Mouse (Mus musculus): ENCODE results near the gene Zcchc10. TPM values are rescaled to one million over a fixed set of nuclear protein-coding genes. Genes with fewer than 3 reads are reported as not detected.
A peak's percentile ranks its signal among the peaks of the same experiment; 100 is the strongest.

Gene Zcchc10
- polyA plus RNA-seq, 1 experiment from 2014 or later = 31.4 TPM

DNA sequence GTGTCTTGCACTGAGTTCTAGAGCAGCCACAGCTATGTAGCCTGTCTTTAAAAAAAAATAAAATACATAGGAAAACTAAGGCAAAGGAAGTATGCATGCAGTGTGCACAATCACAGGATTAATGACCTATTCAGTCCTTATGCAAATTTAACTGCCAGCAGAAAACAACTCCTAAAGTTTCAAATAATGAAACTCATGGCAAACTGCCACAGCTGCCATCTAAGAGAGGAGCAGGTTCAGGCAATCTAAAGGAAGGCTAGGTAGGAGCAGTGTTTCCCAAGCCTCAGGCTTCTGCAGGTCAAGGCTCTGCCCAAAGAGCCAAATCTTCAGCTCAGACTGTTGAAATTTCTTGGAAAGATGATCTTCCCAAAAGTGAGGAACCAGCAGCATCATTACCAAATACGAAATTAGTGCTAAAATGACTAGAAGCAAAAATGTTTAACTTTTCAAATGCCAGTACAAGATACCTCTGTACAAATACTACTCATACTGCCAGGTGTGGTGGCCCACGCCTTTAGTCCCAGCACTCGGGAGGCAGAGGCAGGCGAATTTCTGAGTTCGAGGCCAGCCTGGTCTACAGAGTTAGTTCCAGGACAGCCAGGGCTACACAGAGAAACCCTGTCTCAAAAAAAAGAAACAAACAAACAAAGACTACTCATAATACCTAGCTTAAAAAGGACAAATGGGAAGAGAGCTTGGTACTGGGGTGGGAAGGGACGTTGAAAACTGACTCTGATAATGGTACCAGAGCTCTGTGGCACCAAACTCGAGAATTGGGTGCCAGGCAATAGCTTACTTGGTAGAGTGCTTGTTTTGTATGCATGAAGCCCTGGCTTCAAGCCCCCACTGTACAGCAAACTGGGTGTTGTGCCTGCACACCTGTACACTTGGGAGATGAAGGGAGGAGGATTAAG lies 26.3 kb upstream of the Zcchc10 start:
- Histone ChIP-seq H3K9me3 (replicated peaks; ENCODE audit: control insufficient read depth, low read length) (no peaks in the 10 kb centered on the region), H3K4me3 (ENCODE audit: low read depth, low read length) (peak overlapping the region; percentile 95; the same call in 1 of the 2 replicates), H3K27ac (replicated peaks; ENCODE audit: low read depth, low read length) (no peak overlapping the region), H3K9ac (replicated peaks; ENCODE audit: low read length) (no peak overlapping the region), H3K27me3 (ENCODE audit: control insufficient read depth, insufficient read depth, low read length) (no peaks in the 10 kb centered on the region), H3K4me2 (ENCODE audit: low read depth, low read length) (0 out of 2 replicates have a peak overlapping the region, but pooled peaks have one; percentile 36), H3K36me3 (replicated peaks; ENCODE audit: control insufficient read depth, insufficient read depth, low read depth, low read length) (no peaks in the 10 kb centered on the region; the same call in 1 of the 2 replicates), H3K4me1 (ENCODE audit: control insufficient read depth, insufficient read depth, low read length) (no peaks in the 10 kb centered on the region)
- ATAC-seq (replicated peaks; ENCODE audit: insufficient number of reproducible peaks, low FRiP score, low TSS enrichment, low read depth) = no peak
- DNase-seq (ENCODE audit: low spot score) = no peak
- WGBS = 86% methylated on average over 7 of the region's 7 CpGs

DNA sequence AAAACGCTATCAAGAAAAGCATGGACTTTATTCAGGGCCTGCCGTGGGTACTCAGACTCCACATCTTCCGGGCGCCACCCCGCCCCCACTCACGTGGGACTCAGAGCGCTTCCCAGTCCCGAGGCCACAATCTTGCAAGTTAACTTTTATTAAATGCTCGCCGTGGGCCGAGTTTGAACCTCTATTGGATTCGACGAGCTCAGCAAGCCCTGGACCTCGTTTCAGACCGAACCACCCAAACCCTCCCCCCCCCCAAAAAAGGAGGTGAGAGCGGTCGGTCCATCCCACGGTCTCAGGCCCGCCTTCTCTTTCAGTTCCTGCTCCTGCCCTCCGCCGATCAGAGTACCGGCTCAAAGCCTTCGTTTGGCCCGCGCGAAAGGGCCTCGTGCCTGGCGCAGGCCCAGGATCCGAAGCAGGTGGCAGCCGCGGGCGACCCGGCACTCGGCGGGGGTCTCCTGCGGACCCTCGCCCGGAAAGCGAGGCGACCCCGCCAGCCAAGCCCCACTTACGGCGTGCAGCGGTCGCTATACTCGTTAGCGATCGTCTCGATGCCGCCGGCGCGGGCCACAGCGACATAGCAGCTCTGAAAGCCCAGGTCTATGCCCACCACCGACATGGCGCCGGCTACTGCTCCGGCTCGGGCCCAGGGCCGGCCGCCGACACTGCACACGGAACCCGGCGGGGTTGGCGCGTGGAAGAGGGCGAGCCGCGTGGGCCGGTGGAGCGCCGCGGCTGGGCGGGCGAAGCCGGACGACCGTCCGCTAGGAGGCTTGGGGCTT lies 24.7 kb upstream of the Zcchc10 start:
- peak overlapping the region; percentile 95 for H3K4me3 ChIP-seq (ENCODE audit: low read depth, low read length)
- peak overlapping the region; percentile 36 for H3K4me2 ChIP-seq (ENCODE audit: low read depth, low read length)
- H3K9ac ChIP-seq (replicated peaks; ENCODE audit: low read length) = peak overlapping the region; percentile 95
- peak overlapping the region; percentile 92 for H3K27ac ChIP-seq (replicated peaks; ENCODE audit: low read depth, low read length)
- H3K9me3 ChIP-seq (replicated peaks; ENCODE audit: control insufficient read depth, low read length) = no peaks in the 10 kb centered on the region
- H3K4me1 ChIP-seq (ENCODE audit: control insufficient read depth, insufficient read depth, low read length) = no peaks in the 10 kb centered on the region
- DNase-seq (ENCODE audit: low spot score) = peak; percentile 65
- ATAC-seq (replicated peaks; ENCODE audit: insufficient number of reproducible peaks, low FRiP score, low TSS enrichment, low read depth) = peak; percentile 76; the same call in 1 of the 2 replicates
- H3K36me3 ChIP-seq (replicated peaks; ENCODE audit: control insufficient read depth, insufficient read depth, low read depth, low read length) = no peaks in the 10 kb centered on the region
- under 1% methylated on average over 70 of the region's 80 CpGs for WGBS
- no peaks in the 10 kb centered on the region for H3K27me3 ChIP-seq (ENCODE audit: control insufficient read depth, insufficient read depth, low read length)

DNA sequence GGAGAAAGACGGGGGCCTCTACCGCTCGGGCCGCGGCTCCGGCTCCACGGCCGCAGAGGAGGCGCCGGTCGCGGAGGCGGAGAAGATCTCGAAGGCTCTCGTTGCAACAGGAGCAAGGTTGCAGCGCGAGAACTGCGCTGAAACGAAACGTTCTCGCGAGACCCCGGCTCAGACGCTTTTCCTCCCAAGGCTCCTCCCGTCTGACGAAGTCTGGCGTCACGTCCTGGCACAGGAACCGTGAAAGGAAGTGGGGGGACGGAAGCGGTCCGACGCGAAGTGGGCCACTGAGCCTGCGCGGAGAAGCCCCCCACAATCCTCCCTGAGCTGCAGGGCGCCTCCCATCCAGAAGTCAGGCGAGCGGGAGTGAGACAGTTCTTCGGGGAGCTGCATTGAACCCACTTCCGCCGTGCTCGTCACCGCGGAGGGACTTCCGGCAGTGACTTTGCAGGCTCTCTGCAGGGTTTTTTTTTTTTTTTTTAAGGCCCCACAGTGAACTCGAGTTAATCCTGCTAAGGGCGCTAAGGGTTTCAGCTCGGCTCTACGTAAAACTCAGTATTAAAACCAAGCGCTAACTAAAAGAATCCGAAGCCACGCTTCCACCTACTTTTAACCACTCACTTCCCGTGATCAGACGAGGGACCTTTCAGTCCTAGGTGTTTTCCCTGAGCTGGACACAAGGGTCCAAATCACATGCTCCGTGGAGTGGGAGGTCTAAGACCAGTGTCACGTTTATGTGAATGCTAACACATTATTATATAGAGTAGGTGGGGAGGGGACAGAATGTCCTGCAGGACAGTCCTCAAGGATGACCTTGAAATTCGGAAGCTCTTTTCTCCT lies 23.9 kb upstream of the Zcchc10 start, which contains the start of gene Hspa4:
Hspa4 (minus strand) TSS at position 128 of the 837 bp plus-strand sequence.
- H3K27me3 ChIP-seq (ENCODE audit: control insufficient read depth, insufficient read depth, low read length) = no peaks in the 10 kb centered on the region
- peak within 1 kb of the TSS; percentile 95 for H3K4me3 ChIP-seq (ENCODE audit: low read depth, low read length)
- DNase-seq (ENCODE audit: low spot score) (peak; percentile 100), ATAC-seq (replicated peaks; ENCODE audit: insufficient number of reproducible peaks, low FRiP score, low TSS enrichment, low read depth) (peak; percentile 95)
- H3K27ac ChIP-seq (replicated peaks; ENCODE audit: low read depth, low read length) = peak within 1 kb of the TSS; percentile 92
- no peaks in the 10 kb centered on the region for H3K9me3 ChIP-seq (replicated peaks; ENCODE audit: control insufficient read depth, low read length)
- H3K4me1 ChIP-seq (ENCODE audit: control insufficient read depth, insufficient read depth, low read length) = no peaks in the 10 kb centered on the region
- H3K9ac ChIP-seq (replicated peaks; ENCODE audit: low read length) = peak within 1 kb of the TSS; percentile 95
- H3K36me3 ChIP-seq (replicated peaks; ENCODE audit: control insufficient read depth, insufficient read depth, low read depth, low read length) = no peaks in the 10 kb centered on the region
- peak within 1 kb of the TSS; percentile 54 for H3K4me2 ChIP-seq (ENCODE audit: low read depth, low read length)
- under 1% methylated on average over 57 of the region's 58 CpGs for WGBS

DNA sequence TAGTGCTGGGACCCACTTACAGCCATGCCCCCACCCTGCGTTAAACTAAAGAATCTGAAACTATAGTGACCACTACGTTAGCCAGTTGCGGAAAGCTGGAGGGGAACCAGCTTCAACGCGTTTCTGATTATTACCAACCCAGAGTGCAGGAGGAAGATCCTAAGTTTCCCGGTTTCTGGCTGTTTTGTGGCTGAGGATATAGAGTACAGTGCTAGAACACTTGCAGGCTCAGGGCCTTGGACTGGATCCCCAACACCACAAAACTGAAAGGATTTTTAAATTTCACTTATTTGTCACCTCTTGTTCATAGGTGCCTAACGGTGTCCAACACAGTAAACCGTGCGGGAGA lies 23.3 kb upstream of the Zcchc10 start:
- H3K27me3 ChIP-seq (ENCODE audit: control insufficient read depth, insufficient read depth, low read length) = no peaks in the 10 kb centered on the region
- H3K4me3 ChIP-seq (ENCODE audit: low read depth, low read length) = peak overlapping the region; percentile 95
- no peaks in the 10 kb centered on the region for H3K36me3 ChIP-seq (replicated peaks; ENCODE audit: control insufficient read depth, insufficient read depth, low read depth, low read length)
- DNase-seq (ENCODE audit: low spot score) = no peak
- no peaks in the 10 kb centered on the region for H3K4me1 ChIP-seq (ENCODE audit: control insufficient read depth, insufficient read depth, low read length)
- WGBS = 59% methylated on average over 9 of the region's 9 CpGs
- no peaks in the 10 kb centered on the region for H3K9me3 ChIP-seq (replicated peaks; ENCODE audit: control insufficient read depth, low read length)
- peak overlapping the region; percentile 68 for H3K9ac ChIP-seq (replicated peaks; ENCODE audit: low read length)
- peak overlapping the region; percentile 92 for H3K27ac ChIP-seq (replicated peaks; ENCODE audit: low read depth, low read length)
- peak overlapping the region; percentile 54 for H3K4me2 ChIP-seq (ENCODE audit: low read depth, low read length)
- no peak for ATAC-seq (replicated peaks; ENCODE audit: insufficient number of reproducible peaks, low FRiP score, low TSS enrichment, low read depth)

GRCm38 (mm10) chr11:53304044-53304840 lies 20.2 kb upstream of the Zcchc10 start:
- H3K4me1 ChIP-seq (ENCODE audit: control insufficient read depth, insufficient read depth, low read length) = no peaks in the 10 kb centered on the region
- H3K36me3 ChIP-seq (replicated peaks; ENCODE audit: control insufficient read depth, insufficient read depth, low read depth, low read length) = no peaks in the 10 kb centered on the region
- 83% methylated on average over 14 of the region's 14 CpGs for WGBS
- DNase-seq (ENCODE audit: low spot score) (no peak), ATAC-seq (replicated peaks; ENCODE audit: insufficient number of reproducible peaks, low FRiP score, low TSS enrichment, low read depth) (no peak)
- no peaks in the 10 kb centered on the region for H3K9me3 ChIP-seq (replicated peaks; ENCODE audit: control insufficient read depth, low read length)
- no peak overlapping the region for H3K4me2 ChIP-seq (ENCODE audit: low read depth, low read length)
- H3K9ac ChIP-seq (replicated peaks; ENCODE audit: low read length) = no peak overlapping the region
- no peak overlapping the region for H3K4me3 ChIP-seq (ENCODE audit: low read depth, low read length)
- no peaks in the 10 kb centered on the region for H3K27me3 ChIP-seq (ENCODE audit: control insufficient read depth, insufficient read depth, low read length)
- H3K27ac ChIP-seq (replicated peaks; ENCODE audit: low read depth, low read length) = no peak overlapping the region

GRCm38 (mm10) chr11:53306965-53307364 lies 17.5 kb upstream of the Zcchc10 start:
- no peaks in the 10 kb centered on the region for H3K27me3 ChIP-seq (ENCODE audit: control insufficient read depth, insufficient read depth, low read length)
- no peak overlapping the region for H3K4me3 ChIP-seq (ENCODE audit: low read depth, low read length)
- H3K9me3 ChIP-seq (replicated peaks; ENCODE audit: control insufficient read depth, low read length) = no peaks in the 10 kb centered on the region
- no peak overlapping the region for H3K4me2 ChIP-seq (ENCODE audit: low read depth, low read length)
- WGBS = 88% methylated on average over 2 of the region's 2 CpGs
- no peaks in the 10 kb centered on the region for H3K36me3 ChIP-seq (replicated peaks; ENCODE audit: control insufficient read depth, insufficient read depth, low read depth, low read length)
- H3K27ac ChIP-seq (replicated peaks; ENCODE audit: low read depth, low read length) = no peak overlapping the region
- DNase-seq (ENCODE audit: low spot score) (no peak), ATAC-seq (replicated peaks; ENCODE audit: insufficient number of reproducible peaks, low FRiP score, low TSS enrichment, low read depth) (no peak)
- H3K9ac ChIP-seq (replicated peaks; ENCODE audit: low read length) = no peak overlapping the region
- no peaks in the 10 kb centered on the region for H3K4me1 ChIP-seq (ENCODE audit: control insufficient read depth, insufficient read depth, low read length)

- H3K27ac ChIP-seq (replicated peaks; ENCODE audit: low read depth, low read length) = no peak overlapping the region
- no peaks in the 10 kb centered on the region for H3K4me1 ChIP-seq (ENCODE audit: control insufficient read depth, insufficient read depth, low read length)
- no peaks in the 10 kb centered on the region for H3K36me3 ChIP-seq (replicated peaks; ENCODE audit: control insufficient read depth, insufficient read depth, low read depth, low read length)
- H3K27me3 ChIP-seq (ENCODE audit: control insufficient read depth, insufficient read depth, low read length) = no peaks in the 10 kb centered on the region
- ATAC-seq (replicated peaks; ENCODE audit: insufficient number of reproducible peaks, low FRiP score, low TSS enrichment, low read depth) (no peak), DNase-seq (ENCODE audit: low spot score) (no peak)
- H3K9me3 ChIP-seq (replicated peaks; ENCODE audit: control insufficient read depth, low read length) = no peaks in the 10 kb centered on the region
- 60% methylated on average over 10 of the region's 10 CpGs for WGBS
- H3K9ac ChIP-seq (replicated peaks; ENCODE audit: low read length) = no peak overlapping the region
- no peak overlapping the region for H3K4me2 ChIP-seq (ENCODE audit: low read depth, low read length)
- no peak overlapping the region for H3K4me3 ChIP-seq (ENCODE audit: low read depth, low read length)
Measured at GRCm38 (mm10) chr11:53307558-53308065, 16.9 kb upstream of the Zcchc10 start.

All from embryonic facial prominence, embryonic 11.5 days (tissue).